Mouse (Mus musculus) lung, adult 2 months (tissue): ENCODE data around the gene Dido1. TPM values are rescaled to one million over a fixed set of nuclear protein-coding genes. Genes with fewer than 3 reads are reported as not detected.

ENCODE experiments used
- DNase-seq: peaks from one replicate; pipeline ENCODE4 v3.0.0; 2022
- H3K4me1 ChIP-seq: fragments of 200-500 bp; 2 replicates; pipeline ENCODE4 v1.6.1; 2011; ENCODE audit warnings: low read length; ENCODE audit not compliant: control insufficient read depth, insufficient read depth
- H3K4me3 ChIP-seq: fragments of 200-500 bp; replicated peaks from 2 replicates; pipeline ENCODE3; 2011; ENCODE audit warnings: low read depth, mild to moderate bottlenecking, control low read depth, low read length; ENCODE audit errors: extremely low read depth
- CTCF ChIP-seq: fragments of 200-500 bp; IDR thresholded peaks from 2 replicates; pipeline ENCODE4 v1.5.1; 2011; ENCODE audit warnings: mild to moderate bottlenecking, low read length, control low read depth; ENCODE audit not compliant: insufficient read depth
- POLR2A ChIP-seq: fragments of 200-500 bp; IDR thresholded peaks from 2 replicates; pipeline ENCODE4 v1.6.1; 2011; ENCODE audit warnings: low read depth, mild to moderate bottlenecking, control low read depth, low read length, borderline replicate concordance; ENCODE audit errors: extremely low read depth
- WGBS: fragments of 180-500 bp; shearing (Covaris S2); methylation state at CpG from one replicate; pipeline ENCODE4 v1.1.7; 2018; 5-methylcytosine and 5-hydroxymethylcytosine counted together
- polyA plus RNA-seq: library from polyadenylated mRNA; depleted of rRNA; stranded (reverse); fragments of >200 nt; gene quantifications from 2 replicates; pipeline ENCODE4 v1.2.3, GENCODE M21; 2012

Dido1 gene
- polyA plus RNA-seq, 1 experiment: 17.4 TPM

DNA sequence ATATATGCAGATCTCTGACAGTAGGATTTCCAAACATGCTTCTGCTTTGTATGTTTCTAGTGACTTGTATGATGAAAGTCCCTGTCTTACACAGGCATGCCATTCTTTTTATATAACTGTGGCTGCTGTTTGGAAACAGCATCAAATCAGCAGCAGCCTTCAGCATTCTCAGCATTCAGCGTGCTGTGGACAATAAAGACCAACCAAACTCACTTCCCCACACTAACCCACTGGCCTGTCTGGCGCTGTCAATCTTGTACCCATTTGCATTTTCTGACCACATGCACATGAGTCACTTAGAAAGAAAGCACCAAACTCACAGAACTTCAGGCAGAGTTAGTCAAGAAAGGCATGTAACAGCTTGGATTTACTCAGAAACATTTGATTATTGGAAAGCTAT, 14.6 kb downstream of the Dido1 start:
- peaks cover 15% of the 10 kb centered on the region for H3K4me1 ChIP-seq
- no peak for TF ChIP-seq POLR2A
- TF ChIP-seq CTCF: no peak
- no peak for DNase-seq
- no peak overlapping the region for H3K4me3 ChIP-seq
- 49% methylated on average over 2 of the region's 2 CpGs for WGBS

DNA sequence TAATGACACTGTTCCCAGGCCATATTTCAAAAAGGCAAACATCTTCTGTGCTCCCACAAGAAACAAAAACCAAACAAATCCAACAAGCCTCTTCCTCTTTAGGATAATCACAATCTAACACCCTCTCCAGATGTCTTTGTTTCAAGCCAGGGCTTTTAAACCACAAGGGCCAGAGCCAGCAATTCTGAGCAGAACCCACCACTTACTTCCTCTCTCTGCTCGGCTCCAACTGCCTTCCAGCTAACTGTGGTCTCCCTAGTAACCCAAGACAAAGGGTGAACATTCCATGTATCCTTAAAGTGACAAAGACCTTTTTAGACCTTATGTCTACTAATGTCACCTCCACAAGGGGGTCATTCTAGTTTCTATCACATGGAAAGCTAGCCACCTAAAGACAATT, 17.2 kb downstream of the Dido1 start:
- 0% methylated on average over 1 of the region's 1 CpGs for WGBS
- Histone ChIP-seq H3K4me3 (no peak overlapping the region), H3K4me1 (peaks cover 8% of the 10 kb centered on the region)
- no peak for DNase-seq
- no peak for TF ChIP-seq CTCF
- no peak for TF ChIP-seq POLR2A

- TF ChIP-seq POLR2A (no peak), CTCF (no peak)
- DNase-seq: no peak
- Histone ChIP-seq H3K4me3 (no peak overlapping the region), H3K4me1 (peaks cover 8% of the 10 kb centered on the region)
- 61% methylated on average over 5 of the region's 5 CpGs for WGBS
Observed at GRCm38 (mm10) chr2:180689841-180690240, 20.0 kb downstream of the Dido1 start.

DNA sequence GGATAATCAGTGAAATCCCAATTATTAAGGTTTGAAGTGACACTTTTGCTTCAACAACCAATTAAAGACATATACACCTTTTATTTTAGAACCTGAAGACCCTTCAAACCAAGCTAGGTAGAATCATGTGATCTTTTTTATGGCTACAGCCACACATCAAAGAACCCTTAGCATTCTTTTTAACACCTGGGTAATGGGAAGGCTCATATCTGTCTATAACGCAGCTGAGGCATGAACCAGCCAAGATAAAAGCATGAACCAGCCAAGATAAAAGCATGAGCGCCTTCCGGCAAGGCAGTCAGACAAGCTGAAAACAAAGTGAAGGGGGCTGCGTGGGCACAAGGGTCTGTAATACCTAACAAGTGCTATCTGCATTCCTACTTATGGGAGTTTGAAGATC, 25.8 kb downstream of the Dido1 start:
- DNase-seq: no peak
- WGBS: 88% methylated on average over 4 of the region's 4 CpGs

GRCm38 (mm10) chr2:180683524-180683923, 26.3 kb downstream of the Dido1 start:
- 84% methylated on average over 2 of the region's 2 CpGs for WGBS
- Histone ChIP-seq H3K4me1 (peaks cover 4% of the 10 kb centered on the region; the same call in 1 of the 2 replicates), H3K4me3 (no peak overlapping the region)
- no peak for TF ChIP-seq POLR2A
- TF ChIP-seq CTCF: no peak
- no peak for DNase-seq

More for the DNA sequence above, 25.8 kb downstream of the Dido1 start:
- no peaks in the 10 kb centered on the region for H3K4me1 ChIP-seq
- no peak overlapping the region for H3K4me3 ChIP-seq
- no peak for TF ChIP-seq CTCF
- no peak for TF ChIP-seq POLR2A

- Histone ChIP-seq H3K4me3 (no peak overlapping the region), H3K4me1 (peaks cover 4% of the 10 kb centered on the region; the same call in 1 of the 2 replicates)
- DNase-seq: no peak
- TF ChIP-seq CTCF: no peak
- TF ChIP-seq POLR2A: no peak
- 51% methylated on average over 2 of the region's 2 CpGs for WGBS
Observed at GRCm38 (mm10) chr2:180681225-180681624, 28.6 kb downstream of the Dido1 start.

DNA sequence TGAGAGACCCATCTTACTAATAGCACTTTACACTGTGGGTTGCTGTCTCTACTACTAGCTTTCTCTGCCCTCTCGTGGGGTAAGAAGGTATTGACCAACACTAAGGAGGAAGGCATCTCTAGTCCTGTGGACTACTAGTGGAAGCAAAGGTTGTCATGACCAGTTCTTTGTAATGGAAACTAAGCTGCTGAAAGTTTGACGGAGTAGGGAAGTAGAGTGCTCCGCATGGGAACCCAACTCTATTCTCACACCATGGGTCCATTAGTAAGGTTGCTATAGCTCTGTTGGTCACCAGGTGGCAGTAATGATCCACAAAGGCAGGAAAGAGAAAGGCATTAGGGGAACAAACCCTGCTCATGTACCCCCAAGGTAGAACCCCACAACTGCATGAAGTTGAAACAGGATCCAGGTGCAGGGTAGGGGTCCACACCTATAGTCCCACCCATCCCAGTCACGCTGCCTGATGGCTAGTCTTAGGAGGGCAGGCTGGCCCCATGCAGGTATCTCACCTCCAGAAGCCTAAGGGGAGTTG, 31.1 kb downstream of the Dido1 start:
- Histone ChIP-seq H3K4me3 (no peak overlapping the region), H3K4me1 (peaks cover 4% of the 10 kb centered on the region; the same call in 1 of the 2 replicates)
- WGBS: 17% methylated on average over 4 of the region's 4 CpGs
- peak; percentile 66 for DNase-seq
- TF ChIP-seq CTCF (peak; percentile 36), POLR2A (no peak)

- no peak for TF ChIP-seq CTCF
- no peak for TF ChIP-seq POLR2A
- DNase-seq: no peak
- Histone ChIP-seq H3K4me3 (no peak overlapping the region), H3K4me1 (peaks cover 4% of the 10 kb centered on the region; the same call in 1 of the 2 replicates)
- WGBS: 77% methylated on average over 2 of the region's 2 CpGs
Observed at GRCm38 (mm10) chr2:180676706-180677105, 33.1 kb downstream of the Dido1 start.

- Histone ChIP-seq H3K4me3 (no peak overlapping the region), H3K4me1 (no peaks in the 10 kb centered on the region)
- WGBS: 72% methylated on average over 4 of the region's 4 CpGs
- DNase-seq: no peak
- TF ChIP-seq CTCF (no peak), POLR2A (no peak)
Observed at GRCm38 (mm10) chr2:180662008-180662407, 47.8 kb downstream of the Dido1 start.

GRCm38 (mm10) chr2:180660521-180660920, 49.3 kb downstream of the Dido1 start:
- 89% methylated on average over 5 of the region's 5 CpGs for WGBS
- H3K4me1 ChIP-seq: no peaks in the 10 kb centered on the region
- no peak for DNase-seq
- TF ChIP-seq CTCF (no peak), POLR2A (no peak)
- H3K4me3 ChIP-seq: no peak overlapping the region
